Mouse (Mus musculus): ENCODE results near the gene Meaf6.
A peak's percentile ranks its signal among the peaks of the same experiment; 100 is the strongest.

Meaf6 gene

DNA sequence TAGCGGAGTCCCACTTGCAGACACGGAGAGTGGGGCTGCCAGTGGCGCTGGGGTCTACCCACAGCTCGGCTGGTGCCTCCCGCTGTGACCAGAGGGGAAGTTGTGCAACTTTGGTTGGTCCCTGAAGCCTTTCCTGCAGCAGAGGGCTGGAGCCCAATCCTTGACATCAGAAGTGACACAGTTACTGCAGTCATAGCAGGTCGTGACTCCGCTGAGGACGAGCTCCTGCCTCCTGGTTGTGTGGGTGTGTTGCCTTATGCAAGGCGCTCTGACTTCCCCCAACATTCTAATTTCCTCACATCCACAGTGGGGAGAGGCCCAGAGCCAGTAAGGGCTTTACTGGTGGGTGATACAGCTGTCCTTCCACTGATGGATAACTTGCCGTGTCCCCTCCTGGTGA, 60.3 kb downstream of the Meaf6 start:
- peak; percentile 85 for DNase-seq

DNA sequence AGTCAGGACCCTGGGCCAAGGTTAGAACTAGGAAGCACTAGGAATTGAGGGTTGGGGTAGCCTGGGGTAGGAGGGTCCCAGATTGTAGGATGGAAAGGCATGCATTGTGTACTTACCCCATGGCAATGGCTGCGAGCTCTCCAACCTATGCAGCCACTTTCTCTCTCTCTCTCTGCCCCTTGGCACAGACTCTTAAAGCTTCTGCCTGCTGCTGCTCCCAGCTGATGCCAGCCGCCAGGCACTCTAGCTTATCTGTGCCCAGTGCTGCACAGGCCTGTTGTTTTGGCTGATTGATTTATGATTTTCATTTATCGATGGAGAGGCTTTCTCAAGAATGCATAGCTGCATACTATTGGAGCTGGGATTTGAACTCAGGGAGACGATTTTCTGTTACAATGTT, 63.0 kb downstream of the Meaf6 start:
- DNase-seq: no peak

DNA sequence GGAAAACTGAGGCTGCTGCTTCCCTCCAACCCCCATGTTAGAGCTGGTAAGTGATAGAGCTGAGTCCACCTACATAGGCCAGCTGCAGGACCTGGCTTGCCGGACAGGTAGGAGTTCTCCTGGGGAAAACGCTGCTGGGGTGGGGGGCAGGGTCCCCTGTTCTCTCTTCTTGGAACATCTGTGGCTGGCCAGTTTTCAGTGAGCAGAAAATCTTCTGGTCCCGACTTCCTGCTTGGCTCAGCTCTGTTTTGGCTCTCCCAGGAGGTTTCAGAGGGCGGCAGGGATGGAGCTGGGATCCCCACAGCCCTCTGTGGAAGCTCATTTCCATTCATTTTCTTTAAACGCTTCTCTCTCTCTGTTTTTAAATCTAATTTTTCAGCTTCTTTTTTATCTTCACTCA, 64.5 kb downstream of the Meaf6 start:
- DNase-seq: no peak

DNA sequence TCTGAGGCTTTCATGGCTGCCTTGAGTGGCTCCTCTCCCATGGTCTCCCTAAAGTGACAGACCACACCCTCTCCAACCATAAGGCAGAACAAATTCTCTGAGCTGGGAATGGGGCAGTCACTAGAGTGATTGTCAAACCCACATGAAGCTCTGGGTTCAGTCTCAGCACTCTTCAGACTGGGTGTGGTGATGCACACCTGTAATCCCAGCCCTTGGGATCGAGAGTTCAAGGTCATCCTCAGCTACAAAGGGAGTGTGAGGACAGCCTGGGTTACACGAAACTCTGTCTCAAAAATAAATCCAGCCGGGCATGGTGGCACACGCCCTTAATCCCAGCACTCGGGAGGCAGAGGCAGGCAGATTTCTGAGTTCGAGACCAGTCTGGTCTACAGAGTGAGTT, 67.5 kb downstream of the Meaf6 start:
- no peak for DNase-seq

DNA sequence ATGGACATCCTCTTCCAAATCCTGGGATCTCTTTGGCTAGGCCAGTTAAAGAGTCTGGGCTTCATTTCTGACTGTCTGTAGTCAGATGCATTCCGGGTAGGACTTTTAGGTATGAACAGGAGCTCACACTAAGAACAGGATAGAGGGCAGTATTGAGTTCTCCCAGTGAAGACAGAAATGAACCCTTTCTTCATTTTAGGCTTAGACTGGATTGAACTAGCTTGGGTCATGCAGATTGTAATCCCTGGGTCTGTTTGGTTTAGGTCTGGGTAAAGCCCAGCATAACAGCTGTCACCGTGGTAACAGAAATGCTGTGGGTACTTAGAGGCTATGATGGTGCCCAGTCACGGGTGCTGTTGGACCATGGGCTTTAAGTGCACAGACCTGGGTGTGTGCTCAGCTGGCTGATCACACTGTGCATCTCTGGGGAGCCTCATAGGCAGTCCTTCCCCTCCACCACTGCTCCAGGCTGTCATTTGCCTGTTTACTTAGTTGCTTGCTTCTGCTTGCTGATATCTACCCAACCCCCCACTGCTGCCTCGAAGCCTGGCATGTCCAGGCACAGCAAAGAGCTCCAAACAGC, 68.8 kb downstream of the Meaf6 start:
- DNase-seq: no peak

DNA sequence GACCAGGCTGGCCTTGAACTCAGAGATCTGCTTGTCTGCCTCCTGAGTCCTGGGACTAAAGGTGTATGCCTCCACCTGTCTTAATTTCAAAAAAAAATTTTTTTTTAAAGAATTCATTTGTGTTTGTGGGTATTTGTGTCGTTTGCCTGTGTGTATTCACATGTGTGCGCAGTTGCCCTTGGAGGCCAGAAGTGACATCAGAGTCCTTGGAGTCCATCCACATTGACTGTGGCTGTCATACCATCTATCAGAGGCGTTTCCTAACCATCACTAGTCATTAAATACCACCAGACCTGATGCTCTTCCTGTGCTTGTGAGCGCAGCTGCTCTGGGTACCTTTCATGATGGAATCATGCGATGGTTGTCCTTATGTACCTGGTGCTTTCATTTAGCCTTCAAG, 70.7 kb downstream of the Meaf6 start:
- DNase-seq: no peak

DNA sequence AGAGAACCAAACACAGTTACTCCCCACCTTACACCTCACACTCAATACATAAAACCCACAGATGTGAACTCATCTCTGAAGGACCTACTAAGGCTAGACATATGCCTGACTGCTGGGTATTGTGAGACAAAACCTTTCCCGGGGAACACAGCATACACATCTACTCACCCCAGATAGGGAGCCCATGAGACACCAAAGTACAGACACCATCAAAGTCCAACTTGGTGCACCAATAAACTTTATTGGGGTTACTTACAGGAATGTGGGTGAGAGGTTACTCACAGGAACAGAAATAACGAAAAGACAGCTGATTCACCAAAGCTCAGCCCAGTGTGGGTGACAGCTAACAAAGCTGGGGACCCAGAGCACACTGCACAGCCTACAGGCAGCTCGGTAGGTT, 72.4 kb downstream of the Meaf6 start:
- DNase-seq: no peak

DNA sequence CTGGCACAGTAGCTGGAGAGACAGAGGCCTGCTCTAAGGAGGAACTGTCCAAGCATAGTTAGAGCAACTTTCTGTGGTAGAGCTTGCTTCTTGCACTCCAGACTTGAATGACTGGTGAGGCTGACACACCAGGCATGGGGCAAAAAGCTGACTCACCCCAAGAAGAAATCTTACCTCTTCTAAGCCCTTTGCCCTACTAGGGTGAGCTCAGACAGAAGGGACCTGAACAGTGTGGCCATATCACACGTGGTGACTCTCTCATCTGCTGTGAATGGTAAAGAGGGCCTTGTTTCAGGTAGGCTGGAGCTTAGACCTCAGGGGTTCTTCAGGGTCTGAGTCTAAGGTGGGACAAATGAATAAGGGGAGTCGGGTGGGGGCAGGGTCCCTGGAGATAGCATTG, 73.1 kb downstream of the Meaf6 start:
- DNase-seq: no peak

DNA sequence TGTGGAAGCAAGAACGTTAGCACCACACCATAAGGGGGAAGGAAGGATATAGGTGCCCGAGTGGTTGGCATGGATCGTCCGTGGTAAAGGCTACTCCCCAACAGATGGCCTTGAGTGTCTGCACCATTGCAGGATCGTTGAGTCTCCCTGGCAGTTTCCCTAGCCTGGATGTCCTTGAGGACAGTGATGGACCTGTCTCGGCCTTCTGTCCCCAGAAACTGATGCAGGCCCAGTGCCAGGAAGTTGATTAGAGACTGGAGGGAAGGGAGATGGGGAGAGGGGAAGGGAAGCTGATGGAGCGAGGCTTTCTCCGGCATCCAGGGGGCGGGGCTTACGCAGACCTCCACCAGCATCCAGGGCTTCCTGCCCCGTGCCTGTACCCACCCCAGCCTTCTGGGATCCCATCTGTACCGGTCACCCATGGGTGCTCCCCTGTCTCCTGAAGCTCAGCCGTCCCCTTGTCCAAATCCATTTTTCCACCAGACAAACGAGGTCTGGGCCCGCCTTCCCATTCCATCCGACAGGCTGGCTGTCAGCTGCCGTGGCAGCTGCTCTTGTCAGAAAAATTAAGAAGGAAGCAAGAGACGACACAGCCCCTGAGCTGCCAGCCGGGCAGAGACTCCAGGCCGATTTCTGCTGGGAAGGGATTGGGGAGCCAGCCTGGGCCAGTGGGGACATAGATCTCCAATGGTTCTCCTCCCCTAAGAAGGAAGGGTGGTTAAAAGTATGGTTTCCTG, 73.8 kb downstream of the Meaf6 start:
- no peak for DNase-seq

DNA sequence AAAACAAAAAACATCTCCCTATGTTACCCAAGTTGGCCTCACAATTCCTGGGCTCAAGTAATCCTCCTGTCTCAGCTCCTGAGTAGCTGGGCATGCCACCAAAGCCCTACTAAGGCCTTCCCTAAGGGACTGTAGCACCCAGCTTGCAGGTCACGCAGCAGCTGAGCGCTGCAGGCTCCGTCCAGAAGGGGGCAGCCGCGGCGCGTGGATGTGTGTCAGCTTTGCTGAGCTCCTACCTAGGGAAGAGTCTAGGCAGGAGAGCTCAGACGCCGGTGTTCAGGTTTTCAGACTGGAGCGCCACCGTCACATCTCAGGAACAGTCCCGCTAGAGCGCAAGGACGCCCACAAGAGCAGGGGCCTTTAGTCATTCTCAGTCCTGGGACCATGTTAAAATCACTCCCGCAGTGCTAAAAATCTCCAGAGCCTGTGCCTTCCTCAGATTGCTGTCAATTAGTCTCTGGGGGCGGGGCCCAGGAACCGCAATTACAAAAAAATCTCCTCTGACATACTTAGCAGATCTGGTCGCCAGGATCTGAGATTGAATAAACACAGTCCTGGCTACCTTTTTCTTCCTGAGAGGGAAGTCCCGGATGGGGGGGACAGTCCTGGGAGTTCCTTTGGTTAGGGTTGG, 75.5 kb downstream of the Meaf6 start:
- peak; percentile 79 for DNase-seq

DNA sequence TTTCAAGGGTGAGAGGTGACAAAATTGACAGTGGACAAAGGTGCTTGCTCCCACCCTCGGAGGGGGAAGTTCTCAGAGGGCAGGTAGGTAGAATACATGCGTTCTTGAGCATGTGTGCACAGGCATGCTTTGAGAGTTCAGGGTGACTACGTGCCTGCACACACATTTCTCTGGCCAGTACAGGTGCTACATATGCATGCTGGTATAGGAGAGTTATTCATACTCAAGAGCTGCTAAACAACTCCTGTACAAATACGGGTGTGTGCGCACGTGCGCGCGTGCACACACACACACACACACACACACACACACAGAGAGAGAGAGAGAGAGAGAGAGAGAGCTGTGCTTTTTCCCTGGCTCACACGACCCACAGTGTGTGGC, 76.0 kb downstream of the Meaf6 start:
- DNase-seq: no peak

DNA sequence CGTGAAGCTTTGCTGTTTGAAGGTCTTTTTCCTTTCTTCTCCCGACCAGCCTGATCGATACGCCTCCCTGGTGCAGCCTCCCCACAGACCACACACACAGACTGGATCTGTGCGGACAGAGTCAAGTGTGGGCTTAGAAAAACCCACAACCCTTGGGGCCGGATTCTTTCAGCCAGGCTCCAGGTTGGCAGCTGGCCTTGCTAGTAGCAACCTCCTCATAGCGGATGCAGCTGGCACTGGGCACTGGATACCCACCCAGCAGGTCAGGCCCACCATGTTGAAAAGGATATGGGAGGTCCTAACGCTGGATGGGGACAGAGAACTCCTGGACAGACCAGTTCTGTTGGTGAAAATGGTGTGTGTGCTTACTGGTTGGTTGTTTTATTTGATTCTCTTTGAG, 76.5 kb downstream of the Meaf6 start:
- DNase-seq: no peak

DNA sequence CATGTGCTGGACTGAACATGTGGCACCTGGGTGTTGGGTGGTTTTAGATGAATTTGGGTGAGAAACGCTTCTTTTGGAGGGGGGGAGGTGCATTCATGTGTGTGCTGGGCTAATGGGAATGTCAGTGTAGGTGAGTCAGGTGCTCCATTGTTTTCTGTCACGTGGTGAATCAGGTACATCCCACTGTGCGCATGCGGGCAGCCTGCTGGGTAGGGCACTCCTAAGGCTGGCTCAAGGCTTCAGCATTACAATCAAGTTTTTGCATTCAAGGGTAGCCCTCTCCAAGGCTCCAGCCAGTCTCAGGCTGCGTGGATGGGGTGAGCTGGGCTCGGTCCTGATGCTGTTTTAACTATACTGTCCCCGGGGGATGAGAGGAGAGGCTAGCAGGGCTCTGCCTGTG, 77.8 kb downstream of the Meaf6 start:
- no peak for DNase-seq
